Mouse (Mus musculus) limb, embryonic 14.5 days (tissue): ENCODE measurements around the gene Gm20388. TPM values are rescaled to one million over a fixed set of nuclear protein-coding genes. Genes with fewer than 3 reads are reported as not detected.
A peak's percentile ranks its signal among the peaks of the same experiment; 100 is the strongest.

Experiments
- ATAC-seq: fragments of 200-750 bp; cut with Nextera tagmentation; 2 replicates; pipeline ENCODE4 v1.8.0; 2017; ENCODE audit warnings: low read depth, moderate number of reproducible peaks, moderate TSS enrichment; ENCODE audit not compliant: low FRiP score
- DNase-seq: peaks from one replicate; pipeline ENCODE4 v3.0.0-alpha.2; 2015; ENCODE audit warnings: low spot score
- H3K27ac ChIP-seq: fragments of 300-500 bp; sonication (generic); replicated peaks from 2 replicates; pipeline ENCODE4 v1.5.1; 2014; ENCODE audit warnings: low read depth, mild to moderate bottlenecking, low read length, moderate library complexity, mixed read lengths
- H3K27me3 ChIP-seq: fragments of 300-500 bp; sonication (generic); 2 replicates; pipeline ENCODE4 v1.6.1; 2014; ENCODE audit warnings: low read length, mixed read lengths; ENCODE audit not compliant: control insufficient read depth, insufficient read depth
- H3K36me3 ChIP-seq: fragments of 300-500 bp; sonication (generic); 2 replicates; pipeline ENCODE4 v1.6.1; 2014; ENCODE audit warnings: mild to moderate bottlenecking, low read length, moderate library complexity, mixed read lengths; ENCODE audit not compliant: control insufficient read depth, insufficient read depth
- H3K4me1 ChIP-seq: fragments of 300-500 bp; sonication (generic); 2 replicates; pipeline ENCODE4 v1.6.1; 2014; ENCODE audit warnings: antibody characterized with exemption, low read length, mixed read lengths; ENCODE audit not compliant: control insufficient read depth, insufficient read depth
- H3K4me2 ChIP-seq: fragments of 300-500 bp; sonication (generic); replicated peaks from 2 replicates; pipeline ENCODE4 v1.6.1; 2014; ENCODE audit warnings: low read depth, mild to moderate bottlenecking, low read length, moderate library complexity; ENCODE audit not compliant: severe bottlenecking
- H3K4me3 ChIP-seq: fragments of 300-500 bp; sonication (generic); replicated peaks from 2 replicates; pipeline ENCODE4 v1.5.1; 2014; ENCODE audit warnings: low read length
- H3K9ac ChIP-seq: fragments of 300-500 bp; sonication (generic); 2 replicates; pipeline ENCODE4 v1.6.1; 2014; ENCODE audit warnings: mild to moderate bottlenecking, low read depth, low read length, moderate library complexity; ENCODE audit not compliant: severe bottlenecking
- H3K9me3 ChIP-seq: fragments of 300-500 bp; sonication (generic); 2 replicates; pipeline ENCODE4 v1.6.1; 2016; ENCODE audit warnings: low read length; ENCODE audit not compliant: control insufficient read depth
- POLR2A ChIP-seq: fragments of 200-500 bp; IDR thresholded peaks from 2 replicates; pipeline ENCODE4 v1.8.0; 2012; ENCODE audit warnings: inconsistent platforms, mild to moderate bottlenecking, moderate library complexity, borderline replicate concordance; ENCODE audit not compliant: insufficient read depth, insufficient read length; ENCODE audit errors: extremely low read depth
- WGBS: fragments of 180-500 bp; shearing (Covaris S2); extraction: QIAGEN DNeasy Blood & Tissue Kit; methylation state at CpG from one replicate; pipeline ENCODE4 v1.1.7; 2014; 5-methylcytosine and 5-hydroxymethylcytosine counted together
- polyA plus RNA-seq, 2 experiments: library from polyadenylated mRNA; depleted of rRNA in 1 of 2; stranded (reverse) in 1 of 2; unstranded in 1 of 2; fragments of >200 nt; fragmentation: Nextera tagmentation in 1 of 2; extraction: Ambion mirVana in 1 of 2; gene quantifications; 2 replicates each; pipeline versions ENCODE4 v1.2.1 to v1.2.3; 2012 to 2014

Gene Gm20388
- polyA plus RNA-seq, 2 experiments = 1.9 to 49.9 TPM

DNA sequence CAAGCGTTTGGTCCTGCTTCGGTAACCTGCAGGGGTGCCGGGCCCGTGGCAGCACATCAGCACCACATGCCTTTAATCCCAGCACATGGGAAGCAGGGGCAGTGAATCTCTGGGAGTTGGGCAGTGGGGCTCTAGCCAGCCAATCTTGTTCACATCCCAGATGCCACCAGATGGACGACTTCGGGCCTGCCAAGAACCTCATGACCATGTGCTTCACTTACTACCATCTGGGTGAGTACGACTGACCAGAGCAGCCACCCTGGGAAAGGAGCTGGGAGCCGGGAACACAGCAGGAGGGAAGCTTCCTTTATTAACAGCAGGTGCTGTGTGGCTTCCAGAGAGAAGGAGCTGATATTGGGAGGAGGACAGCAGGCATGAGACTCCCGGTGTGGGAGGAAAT lies 240.5 kb downstream of the Gm20388 start:
- ATAC-seq = no peak
- Histone ChIP-seq H3K27ac (no peak overlapping the region), H3K36me3 (no peaks in the 10 kb centered on the region), H3K27me3 (no peaks in the 10 kb centered on the region), H3K4me2 (no peak overlapping the region), H3K4me1 (0 out of 2 replicates have a peak, but pooled peaks cover 3% of the 10 kb centered on the region), H3K9me3 (no peaks in the 10 kb centered on the region), H3K9ac (no peak overlapping the region), H3K4me3 (no peak overlapping the region)
- WGBS = 57% methylated on average over 9 of the region's 9 CpGs
- TF ChIP-seq POLR2A = no peak
- no peak for DNase-seq

DNA sequence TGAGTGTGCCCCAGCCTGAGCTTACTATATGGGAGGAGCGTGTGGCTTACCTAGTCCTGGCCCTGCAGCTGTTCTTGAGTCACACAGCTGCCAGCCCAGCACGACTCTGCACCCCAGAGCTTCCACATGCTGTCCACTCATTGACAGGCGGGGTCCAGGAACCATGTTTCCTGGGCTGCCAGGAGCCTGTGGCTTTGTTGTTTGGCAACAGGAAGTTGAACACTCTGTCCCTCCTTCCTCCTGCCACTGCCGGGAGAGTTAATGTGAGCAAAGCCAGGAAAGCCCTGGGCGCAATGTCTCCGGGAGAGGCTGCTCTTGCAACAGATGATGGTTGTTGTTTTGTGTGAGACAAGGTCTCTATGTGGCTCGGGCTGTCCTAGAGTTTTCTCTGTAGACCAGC lies 242.0 kb downstream of the Gm20388 start:
- H3K9ac ChIP-seq = no peak overlapping the region
- ATAC-seq (peak; percentile 63; the same call in 1 of the 2 replicates), DNase-seq (peak; percentile 37)
- no peak overlapping the region for H3K4me2 ChIP-seq
- no peaks in the 10 kb centered on the region for H3K27me3 ChIP-seq
- 30% methylated on average over 7 of the region's 7 CpGs for WGBS
- H3K27ac ChIP-seq = no peak overlapping the region
- no peak overlapping the region for H3K4me3 ChIP-seq
- TF ChIP-seq POLR2A = no peak
- 0 out of 2 replicates have a peak, but pooled peaks cover 3% of the 10 kb centered on the region for H3K4me1 ChIP-seq
- H3K36me3 ChIP-seq = no peaks in the 10 kb centered on the region
- no peaks in the 10 kb centered on the region for H3K9me3 ChIP-seq

DNA sequence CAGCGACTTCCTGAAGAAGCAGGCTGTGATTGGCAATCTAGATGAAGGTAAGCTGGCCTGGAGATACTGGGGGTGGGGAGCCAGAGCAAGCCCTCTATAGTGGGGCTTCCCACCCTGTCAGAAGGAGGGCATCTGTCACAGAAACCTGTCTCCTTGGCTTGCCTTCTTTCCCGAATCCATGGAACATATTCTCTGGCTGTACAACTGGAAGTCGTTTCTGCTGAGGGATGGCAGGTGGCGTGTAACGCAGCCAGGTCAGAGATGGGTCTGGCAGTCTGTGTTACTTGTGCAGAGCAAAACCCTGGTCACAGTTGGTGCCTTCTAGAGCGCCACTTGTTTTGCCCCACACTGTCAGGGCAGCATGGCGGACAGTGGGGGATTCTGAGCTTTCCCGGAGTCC lies 249.7 kb downstream of the Gm20388 start:
- H3K27ac ChIP-seq = no peak overlapping the region
- no peaks in the 10 kb centered on the region for H3K9me3 ChIP-seq
- no peak overlapping the region for H3K4me2 ChIP-seq
- ATAC-seq (no peak), DNase-seq (no peak)
- H3K4me3 ChIP-seq = no peak overlapping the region
- no peaks in the 10 kb centered on the region for H3K36me3 ChIP-seq
- H3K9ac ChIP-seq = no peak overlapping the region
- TF ChIP-seq POLR2A = no peak
- H3K27me3 ChIP-seq = no peaks in the 10 kb centered on the region
- H3K4me1 ChIP-seq = no peaks in the 10 kb centered on the region
- 68% methylated on average over 8 of the region's 8 CpGs for WGBS

DNA sequence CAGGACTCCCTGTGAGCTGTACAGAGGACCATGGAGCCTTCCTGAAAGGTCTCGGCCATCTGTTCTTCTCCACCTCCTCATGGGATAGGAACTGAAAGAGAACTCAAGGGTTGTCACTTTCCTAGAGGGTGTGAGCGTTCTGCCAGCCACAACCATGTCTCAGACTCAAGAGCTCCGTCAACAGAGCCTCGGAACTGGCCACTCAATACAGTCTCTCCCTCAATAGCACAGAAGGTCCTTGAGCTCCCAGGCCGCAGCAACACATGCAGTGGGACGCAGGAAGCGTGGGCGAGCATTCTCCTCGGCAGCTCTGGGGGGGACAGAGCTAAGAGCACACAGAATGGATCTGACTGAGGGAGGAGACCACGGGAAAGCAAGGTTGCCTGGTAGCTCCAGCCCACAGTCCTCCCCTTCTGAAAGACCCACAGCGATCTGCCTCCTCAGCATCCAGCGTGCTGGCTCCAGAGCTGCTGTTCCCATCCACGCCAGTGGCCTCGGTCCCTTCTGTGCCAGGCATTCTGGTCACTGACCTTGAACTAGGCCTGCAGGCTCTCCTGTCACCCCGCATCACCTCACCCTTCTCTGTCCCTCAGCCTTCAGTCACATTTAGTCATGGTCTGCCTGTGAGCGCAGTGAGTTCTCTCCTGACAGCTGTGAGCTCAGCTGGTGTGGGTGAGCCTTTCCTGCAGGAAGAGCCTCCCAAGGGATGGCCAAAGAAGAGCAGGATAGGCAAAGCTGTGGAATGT lies 251.2 kb downstream of the Gm20388 start:
- H3K4me3 ChIP-seq = no peak overlapping the region
- WGBS = 75% methylated on average over 16 of the region's 16 CpGs
- no peak for TF ChIP-seq POLR2A
- H3K36me3 ChIP-seq = no peaks in the 10 kb centered on the region
- no peak overlapping the region for H3K9ac ChIP-seq
- H3K27ac ChIP-seq = no peak overlapping the region
- no peak for DNase-seq
- no peak for ATAC-seq
- no peaks in the 10 kb centered on the region for H3K4me1 ChIP-seq
- no peaks in the 10 kb centered on the region for H3K27me3 ChIP-seq
- no peak overlapping the region for H3K4me2 ChIP-seq
- H3K9me3 ChIP-seq = no peaks in the 10 kb centered on the region

DNA sequence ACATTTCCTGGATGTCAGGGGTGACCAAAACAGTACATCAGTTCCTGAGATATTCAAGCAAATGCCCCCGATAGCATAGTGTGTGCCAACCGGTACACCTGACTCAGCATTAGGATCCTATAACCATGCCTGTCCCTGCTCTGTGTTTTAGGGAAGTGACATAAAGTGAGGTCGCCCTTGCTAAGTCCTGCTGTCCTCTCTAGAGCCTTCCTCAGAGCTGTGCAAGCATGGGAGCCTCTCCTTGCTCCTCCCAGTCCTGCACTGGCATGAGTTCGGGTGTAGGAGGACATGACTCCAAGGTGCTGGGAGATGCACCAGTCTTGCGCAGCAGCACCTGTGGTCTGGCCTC lies 251.7 kb downstream of the Gm20388 start:
- Histone ChIP-seq H3K36me3 (no peaks in the 10 kb centered on the region), H3K9me3 (no peaks in the 10 kb centered on the region), H3K9ac (no peak overlapping the region), H3K27me3 (no peaks in the 10 kb centered on the region), H3K27ac (no peak overlapping the region), H3K4me1 (no peaks in the 10 kb centered on the region), H3K4me3 (no peak overlapping the region), H3K4me2 (no peak overlapping the region)
- DNase-seq (no peak), ATAC-seq (no peak)
- TF ChIP-seq POLR2A = no peak
- 86% methylated on average over 5 of the region's 5 CpGs for WGBS
